Mouse (Mus musculus): Measurements from ENCODE around the gene Ankrd44.

Gene Ankrd44

DNA sequence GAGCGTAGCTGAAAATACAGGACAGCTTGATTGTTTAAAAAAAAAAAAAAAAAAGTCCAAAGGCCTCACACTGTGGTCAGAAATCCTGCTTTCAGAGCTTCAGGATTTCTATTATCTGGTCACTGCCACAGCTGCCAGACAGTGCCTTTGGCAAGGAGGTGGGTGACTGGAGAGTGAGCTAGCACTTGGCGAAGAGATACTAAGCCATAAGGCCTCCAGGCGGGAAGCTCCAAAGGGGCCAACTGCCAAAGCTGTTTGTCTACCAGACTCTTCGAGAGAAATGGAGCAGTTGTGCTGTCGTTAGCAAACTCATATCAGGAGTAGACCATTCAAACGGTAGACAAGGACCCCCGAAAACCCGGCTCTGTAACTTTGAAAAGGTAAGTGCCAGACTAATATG is 3.5 kb downstream of the Ankrd44 start:
- no peak for DNase-seq (ENCODE audit: low spot score)

DNA sequence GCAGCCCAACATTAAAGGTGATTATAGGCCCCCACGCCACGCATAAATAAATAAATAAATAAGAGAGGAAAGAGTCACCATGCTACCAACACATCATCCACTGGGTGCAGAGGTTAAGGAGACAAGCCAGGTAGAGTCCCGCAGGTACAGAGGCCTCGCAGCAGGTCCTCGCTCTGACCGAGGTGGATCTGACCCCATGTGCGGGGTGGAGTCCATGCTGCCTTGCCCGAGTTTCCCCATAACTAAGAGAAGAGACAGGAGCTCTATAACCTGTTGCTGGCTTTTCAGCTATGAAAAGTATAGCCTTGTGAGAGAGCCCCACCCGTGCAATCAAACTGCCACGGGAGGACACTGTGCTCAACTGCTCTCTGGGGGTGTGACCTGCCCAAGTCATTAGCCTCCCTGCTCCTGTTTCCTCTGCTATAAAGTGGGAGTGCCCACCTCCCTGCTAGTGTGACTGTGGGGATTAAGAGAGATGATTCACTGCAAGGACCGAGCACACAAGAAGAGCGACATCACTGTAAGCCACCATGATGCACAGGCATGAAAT is 4.1 kb downstream of the Ankrd44 start:
- no peak for DNase-seq (ENCODE audit: low spot score)

DNA sequence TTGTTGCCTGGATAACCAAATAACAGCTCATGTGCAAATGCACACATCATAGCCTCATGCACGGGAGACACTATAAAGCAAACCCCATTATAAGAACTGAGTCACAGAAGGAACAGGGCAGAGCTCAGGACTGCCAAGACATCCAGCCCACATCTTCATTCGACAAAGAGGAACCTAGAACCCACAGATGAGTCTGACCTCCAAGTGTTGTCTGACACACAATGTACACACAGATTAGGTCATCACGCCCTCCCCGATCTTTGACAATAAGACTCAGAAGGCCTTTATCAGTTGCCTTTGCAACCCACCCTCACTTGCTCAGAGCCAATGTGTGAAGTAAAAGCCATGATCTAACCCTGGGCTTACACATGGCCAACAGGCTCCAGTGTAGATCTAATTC is 6.1 kb downstream of the Ankrd44 start:
- no peak for DNase-seq (ENCODE audit: low spot score)

DNA sequence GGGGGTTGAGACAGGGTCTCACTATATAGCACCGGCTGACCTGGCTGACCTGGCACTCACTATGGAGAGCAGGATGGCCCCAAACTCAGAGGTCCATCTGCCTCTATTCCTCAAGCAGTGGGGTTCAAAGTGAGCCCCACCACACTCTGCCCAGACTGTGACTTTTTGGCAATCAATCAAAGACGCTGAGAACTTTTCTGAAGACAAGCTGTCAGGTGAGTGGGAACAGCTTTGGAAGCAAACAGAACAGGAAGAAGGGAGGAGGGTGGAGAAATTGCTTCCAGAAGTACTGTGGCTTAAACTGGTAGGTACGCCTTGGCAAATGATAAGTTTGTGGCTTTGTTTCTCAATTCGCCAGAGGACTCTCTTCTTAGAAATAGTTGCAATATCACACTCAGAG is 9.7 kb downstream of the Ankrd44 start:
- DNase-seq (ENCODE audit: low spot score), result no peak

DNA sequence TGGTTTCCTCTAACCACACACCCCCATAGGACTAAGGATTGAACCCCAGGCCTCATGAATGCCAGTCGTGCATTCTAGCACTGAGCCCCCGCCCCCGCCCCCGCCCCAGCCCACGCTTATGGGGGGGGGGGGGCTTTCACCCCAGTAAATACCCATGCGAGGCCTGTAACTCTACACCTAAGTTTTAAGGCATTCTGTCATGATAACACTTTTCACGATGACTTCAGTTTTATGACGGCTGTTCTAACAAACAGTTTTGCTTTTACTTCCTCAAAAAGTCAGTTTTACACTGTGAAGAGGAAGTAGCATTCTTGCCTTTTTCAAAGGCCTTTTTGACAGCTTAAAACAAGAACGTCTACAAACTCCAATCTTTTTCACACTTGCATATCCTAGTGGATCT is 11.8 kb downstream of the Ankrd44 start:
- DNase-seq (ENCODE audit: low spot score), result no peak

DNA sequence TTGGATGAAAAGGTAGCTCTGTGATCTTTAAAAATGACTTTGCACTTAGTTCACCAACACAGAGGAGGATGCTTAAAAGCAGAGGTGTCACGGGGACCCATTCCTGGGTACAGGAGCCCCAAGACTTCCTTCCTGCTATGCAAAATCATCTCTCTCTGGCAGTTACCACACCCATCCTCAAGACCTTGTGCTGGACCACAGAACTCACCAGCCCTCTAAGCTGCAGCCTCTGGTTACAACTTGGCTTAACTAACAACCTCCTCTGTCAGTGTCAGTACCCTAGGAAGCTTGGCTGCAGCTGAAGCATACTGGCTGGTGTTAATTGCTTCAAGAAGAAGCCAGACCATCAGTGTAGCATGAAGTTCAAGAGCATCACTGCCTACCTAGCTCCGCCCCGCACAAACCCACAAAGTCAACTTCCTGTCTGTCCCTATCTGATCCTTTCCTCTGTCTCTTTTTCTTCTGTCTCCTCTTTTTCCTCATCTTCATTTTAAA is 12.8 kb downstream of the Ankrd44 start:
- DNase-seq (ENCODE audit: low spot score), result peak; percentile 12

DNA sequence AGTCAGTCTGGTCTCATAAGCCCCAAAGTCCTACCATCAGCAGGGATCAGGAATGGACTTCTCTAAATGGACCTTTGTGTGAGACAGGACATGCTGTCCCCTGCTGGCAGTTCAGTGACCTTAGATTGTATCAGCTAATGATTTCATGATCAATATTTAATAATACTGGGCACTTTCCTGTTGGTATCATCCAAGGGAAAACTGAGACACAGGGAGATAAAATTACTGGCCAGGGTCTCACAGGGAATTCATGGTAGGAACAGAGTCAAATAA is 13.2 kb downstream of the Ankrd44 start:
- DNase-seq (ENCODE audit: low spot score), result no peak

DNA sequence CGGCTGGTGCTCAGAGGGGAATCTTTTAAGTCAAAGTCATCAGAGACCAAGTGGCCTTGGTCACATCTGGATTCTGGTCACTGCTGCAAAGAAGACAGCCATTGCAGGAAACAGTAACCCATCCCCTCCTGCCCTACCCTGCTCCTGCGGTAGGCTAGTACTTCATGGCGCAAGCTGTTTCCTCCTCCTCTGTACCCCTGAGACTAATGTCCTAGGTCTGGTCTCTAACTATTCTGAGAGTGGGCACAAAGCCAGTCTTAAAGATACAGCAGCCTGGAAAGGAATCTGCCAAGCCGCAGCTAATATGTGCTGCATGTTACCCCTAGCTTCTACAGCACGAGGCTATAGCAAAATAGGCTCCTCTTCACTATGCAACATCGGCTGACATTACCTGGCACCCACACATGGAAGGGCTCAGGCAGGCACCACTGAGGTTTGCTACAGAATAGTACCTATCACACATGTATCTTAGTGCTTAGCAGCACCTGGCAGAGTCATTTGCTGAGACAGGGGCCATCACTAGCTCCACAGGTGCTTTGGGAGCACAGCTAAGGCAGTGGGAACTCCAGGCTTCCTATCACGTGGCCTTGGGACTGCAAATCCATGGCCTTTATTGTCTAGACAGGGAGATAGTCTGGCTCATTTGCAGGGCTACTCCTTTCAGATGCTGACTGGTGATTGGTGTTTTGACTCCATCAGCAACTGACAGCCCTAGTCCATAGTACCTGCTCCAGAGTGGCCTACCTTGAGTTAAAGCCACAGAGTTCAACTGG is 13.7 kb downstream of the Ankrd44 start:
- DNase-seq (ENCODE audit: low spot score), result no peak

DNA sequence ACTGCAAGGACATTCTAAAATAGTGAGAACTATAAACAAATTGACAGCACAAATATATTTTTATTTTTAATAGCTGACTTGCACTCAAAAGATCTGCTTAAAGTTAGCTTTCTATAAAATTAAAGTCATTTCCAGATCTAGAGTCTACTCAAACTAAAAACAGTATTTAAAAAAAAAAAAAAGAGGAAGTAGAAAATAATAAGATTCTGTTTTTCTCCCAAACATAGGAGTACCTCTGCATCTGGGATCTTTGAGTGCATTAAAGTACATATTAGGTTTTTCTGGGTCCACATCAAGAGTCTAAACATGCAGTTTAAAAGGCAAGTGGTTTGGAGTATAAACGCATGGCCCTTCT is 15.0 kb downstream of the Ankrd44 start:
- no peak for DNase-seq (ENCODE audit: low spot score)

DNA sequence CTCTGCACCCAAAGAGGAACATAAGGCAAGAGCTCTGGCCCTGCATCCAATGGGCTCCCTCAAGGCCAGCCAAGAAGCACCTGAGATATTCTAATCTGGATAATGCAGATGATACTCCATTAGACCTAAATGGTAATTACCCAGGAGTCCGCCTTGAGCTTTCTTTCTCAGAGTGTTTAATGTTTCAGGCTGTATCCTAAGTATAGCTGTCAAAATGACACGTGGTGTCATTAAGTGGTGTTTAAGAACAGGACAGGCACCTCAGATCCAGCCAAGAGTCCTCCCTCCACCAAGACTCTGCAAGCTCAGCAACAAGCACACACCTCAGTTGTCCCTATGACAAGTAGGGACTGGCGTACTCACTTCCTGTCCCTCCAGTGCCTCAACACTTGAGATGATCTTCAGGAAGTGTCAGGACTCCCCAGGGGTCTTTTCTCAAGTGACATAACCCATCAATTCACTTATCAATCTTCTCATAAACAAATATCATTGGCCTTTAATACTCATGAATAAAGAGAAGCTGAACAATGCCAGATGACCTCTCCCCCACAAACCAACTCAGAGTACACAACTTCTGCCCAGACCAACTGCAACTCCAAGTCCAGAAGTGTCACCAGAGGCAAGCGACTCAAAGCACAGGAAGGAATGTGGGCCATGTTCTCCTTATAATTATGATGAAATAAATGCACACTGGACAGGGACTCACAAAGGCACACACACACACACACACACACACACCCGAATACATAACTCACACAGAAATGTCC is 15.5 kb downstream of the Ankrd44 start:
- DNase-seq (ENCODE audit: low spot score), result no peak

DNA sequence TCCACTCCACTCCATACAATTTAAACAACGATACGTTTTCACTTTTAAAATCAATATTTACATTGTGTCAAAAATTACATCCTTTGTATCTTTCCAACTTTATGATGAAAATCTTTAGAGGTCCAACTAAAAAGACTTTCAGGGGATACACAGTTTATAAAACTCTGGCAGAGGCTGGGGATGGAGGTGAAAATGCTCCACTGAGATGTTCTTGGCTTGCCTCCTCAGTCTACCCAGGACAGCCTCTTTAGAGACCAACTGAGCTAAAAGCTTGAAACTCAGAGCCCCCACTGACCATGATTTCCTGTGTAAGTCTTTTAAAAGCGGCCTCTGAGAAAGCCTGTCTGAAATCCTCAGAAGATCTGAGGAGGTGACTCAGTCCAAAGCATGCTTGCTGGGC is 17.4 kb downstream of the Ankrd44 start:
- no peak for DNase-seq (ENCODE audit: low spot score)

DNA sequence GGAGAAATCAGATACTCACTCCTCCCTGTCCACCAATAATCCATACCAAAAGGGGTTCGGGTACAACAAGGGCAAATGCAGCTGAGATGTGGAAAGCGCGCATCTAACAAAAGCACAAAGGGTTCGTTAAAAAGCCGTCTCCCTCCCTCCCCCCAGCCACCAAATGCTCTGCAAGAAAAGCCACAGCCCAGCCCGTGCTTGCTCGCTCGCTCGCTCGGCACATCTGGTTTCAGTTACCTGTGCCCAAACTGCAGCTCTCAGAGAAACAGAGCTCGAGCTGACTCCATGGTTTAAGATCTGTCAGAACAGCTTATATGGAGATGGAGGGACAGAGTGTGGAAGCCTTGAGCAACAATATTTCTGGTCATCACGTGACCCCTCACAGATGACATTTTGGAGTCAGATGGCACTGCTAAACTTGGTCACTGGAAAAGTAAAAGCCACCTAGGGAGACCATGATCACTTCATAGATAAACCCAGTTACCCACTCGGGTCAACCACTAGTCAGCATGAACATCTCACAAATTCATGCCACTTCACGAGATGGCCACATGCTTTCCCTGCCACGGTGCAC is 19.0 kb downstream of the Ankrd44 start:
- peak; percentile 82 for DNase-seq (ENCODE audit: low spot score)

DNA sequence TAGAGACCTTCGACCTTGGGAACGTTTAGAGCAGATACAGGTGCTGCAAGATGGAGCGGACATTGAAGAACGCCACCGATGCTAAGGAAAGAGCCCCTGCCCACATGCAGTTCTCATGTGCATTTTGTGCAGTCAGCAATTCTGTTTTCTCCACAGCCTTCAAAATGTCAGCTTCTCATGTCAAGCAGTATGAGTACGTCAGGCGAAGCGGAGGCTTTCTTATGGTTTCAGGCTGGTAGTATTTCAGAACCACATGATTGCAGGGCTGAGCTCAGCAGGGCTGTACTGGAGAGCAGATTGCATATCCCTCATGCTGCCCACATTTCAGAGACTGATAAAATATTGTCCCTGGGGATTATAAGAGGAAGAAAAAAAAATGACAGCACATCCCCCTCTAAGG is 19.9 kb downstream of the Ankrd44 start:
- no peak for DNase-seq (ENCODE audit: low spot score)

DNA sequence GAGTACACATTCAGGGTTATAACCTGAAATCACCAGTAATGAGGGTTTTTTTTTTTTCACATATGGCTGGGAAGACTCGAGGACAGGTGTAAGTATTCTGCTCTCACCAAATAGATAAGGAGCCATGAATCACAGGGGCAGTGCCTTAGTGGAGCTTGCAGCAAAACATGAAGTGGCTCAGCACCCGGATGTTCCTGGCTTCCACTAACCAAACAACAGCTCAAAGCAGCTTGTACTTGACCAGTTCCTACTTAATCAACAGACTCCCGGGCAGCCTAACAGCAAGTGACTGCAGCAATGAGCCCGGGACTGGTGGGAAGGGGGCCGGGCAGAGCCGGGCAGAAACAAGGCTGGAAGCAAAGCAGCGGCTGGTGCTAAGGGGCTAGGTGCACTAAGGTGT is 20.6 kb downstream of the Ankrd44 start:
- DNase-seq (ENCODE audit: low spot score), result no peak

DNA sequence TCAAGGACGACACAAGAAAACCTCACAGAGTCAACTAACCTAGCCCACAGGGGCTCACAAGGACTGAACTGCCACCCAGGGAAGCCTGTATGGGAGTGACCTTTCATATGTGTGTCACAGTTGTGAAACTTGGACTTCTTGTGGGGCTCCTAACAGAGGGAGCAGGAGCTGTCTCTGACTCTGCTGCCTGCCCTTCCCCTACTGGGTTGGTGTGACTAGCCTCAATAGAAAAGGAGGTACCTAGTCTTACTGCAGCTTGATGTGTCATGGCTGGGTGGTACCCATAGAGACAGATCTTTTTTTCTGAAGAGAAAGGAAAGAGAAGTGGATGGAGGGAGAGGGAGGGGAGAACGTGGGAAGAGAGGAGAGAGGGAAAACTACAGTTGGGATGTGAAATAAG is 22.0 kb downstream of the Ankrd44 start:
- no peak for DNase-seq (ENCODE audit: low spot score)

DNA sequence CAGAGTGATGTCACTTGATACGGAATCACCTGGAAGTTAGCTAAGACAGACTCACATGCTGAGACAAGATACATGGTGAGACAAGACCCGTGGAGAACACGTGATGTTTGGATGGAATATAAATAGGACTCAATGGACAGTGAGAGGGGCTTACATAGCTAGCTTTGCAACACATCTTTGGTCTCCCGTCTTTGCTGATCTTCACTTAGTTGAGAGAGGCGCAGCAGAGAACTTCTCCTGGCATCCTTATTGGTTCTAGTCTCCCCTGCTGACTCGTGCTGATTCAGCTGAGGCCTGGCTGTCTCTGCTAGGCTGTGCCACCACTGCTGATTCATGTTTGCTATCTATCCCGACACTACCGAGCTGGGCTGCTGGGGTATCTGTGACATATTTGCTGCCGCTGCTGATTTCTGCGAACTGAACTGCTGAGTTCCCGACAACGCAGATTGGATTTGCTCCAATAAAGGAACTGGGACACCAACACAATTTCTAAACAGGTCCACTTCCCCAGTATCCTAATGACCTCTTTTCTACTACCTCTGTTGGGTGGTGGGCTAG is 23.4 kb downstream of the Ankrd44 start:
- DNase-seq (ENCODE audit: low spot score), result no peak

DNA sequence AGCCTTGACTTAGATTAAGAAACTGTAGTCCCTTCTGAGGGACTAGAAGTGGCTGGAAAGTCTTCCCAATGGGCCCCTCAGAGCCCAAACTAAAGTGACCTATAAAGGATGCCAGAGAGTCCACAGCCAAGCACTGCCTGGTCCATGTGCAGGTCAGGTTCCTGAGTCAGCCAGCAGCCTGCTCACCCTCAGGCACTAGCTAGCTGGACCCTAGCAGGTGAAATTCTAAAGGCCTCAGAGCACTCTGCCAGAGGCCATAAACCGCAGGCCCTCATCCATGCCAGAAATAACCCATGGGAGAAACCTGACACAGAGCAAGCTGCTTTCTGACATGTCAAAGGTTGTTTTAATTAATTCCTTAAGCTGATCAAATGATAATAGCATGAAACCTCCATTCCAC is 25.1 kb downstream of the Ankrd44 start:
- DNase-seq (ENCODE audit: low spot score), result no peak

DNA sequence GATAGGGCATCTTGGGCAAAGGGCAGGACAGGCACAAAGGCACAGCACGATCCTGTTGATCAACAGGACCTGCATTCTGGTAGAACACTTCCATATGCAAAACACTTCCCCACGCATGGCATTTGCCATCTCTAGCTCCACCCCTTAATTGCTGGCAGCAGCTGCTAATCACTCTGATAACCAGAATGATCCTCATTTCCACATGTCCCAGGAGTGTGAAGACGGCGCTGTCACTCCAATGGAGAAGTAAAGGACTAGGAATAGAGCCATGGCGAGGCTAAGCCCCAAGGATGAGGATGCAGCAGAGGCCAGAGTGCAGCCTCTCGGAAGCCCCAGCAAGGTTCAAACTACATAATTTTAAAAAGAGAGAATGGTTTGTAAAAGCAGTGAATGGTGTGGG is 26.9 kb downstream of the Ankrd44 start:
- DNase-seq (ENCODE audit: low spot score), result no peak

DNA sequence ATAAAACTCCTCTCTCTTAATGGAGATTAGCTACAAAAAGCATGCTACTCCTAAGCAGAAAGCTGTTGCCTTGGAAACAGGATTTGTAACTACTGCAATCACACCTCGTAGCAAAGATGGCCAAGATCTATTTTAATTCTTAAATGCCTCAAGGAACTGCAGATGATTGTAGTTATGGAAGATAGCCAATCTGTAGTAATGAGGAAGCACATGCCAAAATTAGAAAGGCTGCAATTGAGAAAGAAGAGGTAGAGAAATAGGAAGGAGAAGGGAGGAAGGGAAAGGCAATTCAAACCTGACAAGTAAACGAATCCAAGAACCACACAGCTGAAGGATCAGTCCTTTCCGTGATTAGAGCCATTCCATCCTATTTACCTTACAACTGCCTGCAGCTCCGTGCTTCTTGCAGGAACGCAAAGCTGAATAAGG is 27.5 kb downstream of the Ankrd44 start:
- no peak for DNase-seq (ENCODE audit: low spot score)

DNA sequence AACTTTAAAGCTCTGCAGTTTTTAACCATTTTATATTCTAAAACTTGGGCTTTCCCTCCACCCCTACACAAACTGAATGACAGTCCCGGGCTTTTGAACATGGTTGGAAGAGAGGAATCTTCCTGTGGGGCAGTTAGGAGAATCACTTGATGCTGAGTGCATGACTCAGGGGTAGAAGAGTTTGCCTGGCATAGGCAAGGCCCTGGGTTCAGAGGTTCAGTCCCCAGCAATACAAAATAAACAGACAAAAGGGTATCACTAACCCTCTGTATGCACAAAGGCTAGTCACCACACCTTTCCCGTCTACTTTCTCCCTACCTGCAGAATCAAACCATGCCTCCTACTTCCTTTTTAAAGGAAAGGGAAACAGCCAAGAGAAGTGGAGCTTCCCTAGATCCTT is 28.5 kb downstream of the Ankrd44 start:
- DNase-seq (ENCODE audit: low spot score), result no peak

DNA sequence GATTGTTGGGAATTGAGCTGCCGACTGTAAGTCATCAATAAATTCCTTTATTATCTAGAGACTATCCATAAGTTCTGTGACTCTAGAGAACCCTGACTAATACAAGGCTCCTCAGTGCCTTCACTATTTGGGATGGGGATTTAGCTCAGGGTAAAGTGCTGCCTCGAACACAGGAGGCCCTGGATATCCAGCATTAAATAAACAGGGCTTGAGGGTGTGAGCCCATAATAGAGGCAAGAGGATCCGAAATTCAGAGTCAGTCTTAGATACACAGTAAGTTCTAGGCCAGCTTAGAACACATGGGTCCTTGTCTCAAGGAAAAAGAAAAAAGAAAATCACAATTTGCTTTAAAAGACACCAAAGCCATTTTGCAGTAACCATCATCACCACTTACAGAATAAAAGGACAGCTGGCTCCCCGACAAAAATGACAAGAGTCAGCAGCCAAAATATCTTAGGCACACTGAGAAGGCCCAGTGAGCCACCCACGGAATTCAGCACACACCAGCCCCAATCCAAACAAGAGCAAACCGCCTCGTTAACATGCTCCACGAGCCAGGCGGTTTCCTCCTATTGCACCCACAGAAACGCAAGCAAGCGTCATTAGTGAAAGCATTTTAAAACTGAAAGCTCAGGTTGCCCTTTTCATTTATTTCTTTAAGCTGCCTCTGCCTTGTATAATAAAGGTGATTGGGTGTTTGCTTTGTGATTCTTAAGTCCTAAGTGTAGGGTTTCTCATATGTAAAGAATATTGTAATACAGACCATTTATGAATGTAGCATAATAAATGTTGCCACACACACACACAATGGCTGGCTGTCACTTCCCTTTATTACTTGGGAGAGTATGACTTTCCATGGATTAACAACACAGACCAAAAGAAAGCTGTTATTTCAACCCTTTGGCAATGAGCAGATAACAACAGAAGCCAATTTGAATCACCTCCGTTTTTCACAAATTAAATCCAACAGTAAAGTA is 29.8 kb downstream of the Ankrd44 start:
- DNase-seq (ENCODE audit: low spot score), result no peak

DNA sequence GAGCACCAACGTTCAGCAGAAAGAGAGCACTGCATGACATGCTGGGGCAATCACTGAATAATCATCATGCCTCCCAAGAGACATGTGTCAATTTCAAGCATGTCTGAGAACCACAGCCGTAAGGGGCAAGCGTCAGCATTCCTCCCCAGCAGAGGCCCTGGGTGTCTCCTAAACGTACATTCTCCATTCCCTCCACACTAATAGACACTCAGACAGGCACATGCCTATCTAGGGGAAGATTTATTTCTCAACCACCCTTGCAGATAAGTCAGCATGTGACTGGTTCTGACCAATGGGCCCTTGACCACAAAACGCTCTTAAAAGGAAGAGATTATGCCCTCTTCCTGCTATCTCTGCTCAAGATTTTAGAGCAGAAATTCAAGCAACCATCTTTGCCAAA is 37.7 kb downstream of the Ankrd44 start:
- DNase-seq (ENCODE audit: low spot score), result peak; percentile 25
